Mouse (Mus musculus) stomach, postnatal 0 days (tissue): ENCODE results near the gene Cep70.

Source experiments
- CTCF ChIP-seq: IDR thresholded peaks from 2 replicates; pipeline ENCODE4 v1.5.1; 2016; ENCODE audit warnings: antibody characterized with exemption, low read depth, mild to moderate bottlenecking, moderate library complexity
- EP300 ChIP-seq: optimal IDR thresholded peaks from 2 replicates; pipeline ENCODE3; 2016; ENCODE audit warnings: antibody characterized with exemption

DNA sequence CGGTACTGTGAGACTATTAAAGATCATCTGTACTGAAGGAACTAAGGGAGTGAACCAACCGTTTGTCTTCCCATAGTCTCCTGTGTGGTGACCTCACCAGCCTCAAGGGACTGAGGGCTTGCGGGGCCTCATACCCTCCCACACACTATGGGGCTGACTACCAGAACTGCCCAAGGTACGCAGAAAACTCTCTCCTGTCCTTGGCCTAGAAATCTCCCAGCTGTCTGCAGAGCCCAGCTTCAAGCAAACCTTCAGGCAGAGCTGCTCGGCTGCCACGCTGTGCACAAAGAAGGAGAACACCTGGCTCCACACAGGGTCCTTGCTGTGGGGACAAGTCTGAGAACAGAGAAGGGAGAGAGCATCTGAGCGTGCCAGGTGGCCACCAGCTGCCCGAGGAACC, 76.8 kb downstream of the Cep70 start:
- no peak for TF ChIP-seq CTCF
- TF ChIP-seq EP300, result no peak
